Mouse (Mus musculus): ENCODE measurements around the gene Inppl1. TPM values are rescaled to one million over a fixed set of nuclear protein-coding genes. Genes with fewer than 3 reads are reported as not detected.

Inppl1 gene
- polyA plus RNA-seq, 1 experiment: 241 TPM

DNA sequence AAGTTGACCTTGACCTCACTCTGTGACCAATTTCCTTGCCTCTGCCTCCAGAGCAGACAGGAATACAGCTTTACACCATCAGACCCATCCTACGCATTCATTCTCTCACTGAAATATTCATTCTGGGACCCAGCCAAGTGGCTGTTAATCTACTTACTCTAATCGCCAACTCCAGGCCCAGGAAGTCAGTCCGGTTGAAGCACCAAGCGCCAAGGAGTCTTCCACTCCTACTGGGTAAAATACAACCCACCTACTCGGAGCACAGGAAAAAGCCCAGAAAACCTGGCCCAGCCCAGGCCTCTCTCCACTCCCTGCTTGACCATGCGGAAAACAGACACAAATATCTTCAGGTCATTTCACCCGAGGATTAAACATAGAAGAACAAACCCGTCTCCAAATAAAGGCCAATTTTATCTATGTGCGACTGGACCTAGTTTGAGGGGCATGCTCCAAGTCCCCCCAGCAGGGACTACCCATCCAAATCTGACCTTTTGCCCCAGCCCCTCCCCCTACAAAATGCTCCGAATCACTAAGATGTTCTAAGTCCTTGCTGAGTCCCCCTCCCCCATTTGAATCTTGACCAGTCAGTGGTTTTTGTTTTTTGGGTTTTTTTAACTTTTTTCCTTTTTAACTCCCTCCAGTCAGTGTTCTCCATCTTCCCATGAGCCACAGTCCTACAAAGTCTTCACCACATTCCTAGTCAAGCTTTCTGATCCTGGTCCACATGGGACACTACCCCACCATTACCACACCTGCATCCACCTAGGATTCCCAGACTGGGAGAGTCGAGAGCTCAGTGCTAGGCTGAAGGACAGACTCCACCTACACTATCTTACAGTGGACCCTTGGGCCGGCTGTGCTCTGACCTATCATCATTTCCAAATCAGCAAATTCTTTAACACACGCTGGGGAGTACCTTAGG lies 30.5 kb upstream of the Inppl1 start:
- Histone ChIP-seq H3K79me2 (ENCODE audit: control insufficient read depth, insufficient read depth) (no peaks in the 10 kb centered on the region), H3K4me2 (ENCODE audit: low read depth) (no peak overlapping the region), H3K27me3 (ENCODE audit: control insufficient read depth, insufficient read depth, insufficient read length) (no peaks in the 10 kb centered on the region), H3K4me3 (no peak overlapping the region), H3K36me3 (ENCODE audit: control insufficient read depth, insufficient read depth) (no peaks in the 10 kb centered on the region), H3ac (ENCODE audit: control insufficient read depth, insufficient read length) (no peak overlapping the region)
- TF ChIP-seq MAX (IDR thresholded peaks at IDR 0.05; ENCODE audit: low read depth): no peak
- no peak for TF ChIP-seq TCF3 (IDR thresholded peaks at IDR 0.05; ENCODE audit: insufficient read length, low read depth)
- TF ChIP-seq USF1 (IDR thresholded peaks at IDR 0.05; ENCODE audit: low read depth): no peak
- no peak for TF ChIP-seq TCF12 (IDR thresholded peaks at IDR 0.05; ENCODE audit: insufficient read depth, poor library complexity, severe bottlenecking)
- no peak for TF ChIP-seq POLR2A (IDR thresholded peaks at IDR 0.05; ENCODE audit: insufficient read length, low read depth)
- TF ChIP-seq E2F4 (IDR thresholded peaks at IDR 0.05; ENCODE audit: insufficient read depth): no peak
- no peak for TF ChIP-seq REST (IDR thresholded peaks at IDR 0.05; ENCODE audit: insufficient read depth, insufficient read length)
- no peak for TF ChIP-seq MYOG (IDR thresholded peaks at IDR 0.05; ENCODE audit: control insufficient read depth in 1 of 3, insufficient read depth in 1 of 3, insufficient read length in 2 of 3, low read depth in 2 of 3)
- no peak for TF ChIP-seq SRF (IDR thresholded peaks at IDR 0.05; ENCODE audit: control insufficient read depth, insufficient read length, low read depth)
- no peak for TF ChIP-seq CEBPB (IDR thresholded peaks at IDR 0.05; ENCODE audit: insufficient read depth, poor library complexity, severe bottlenecking)
- no peak for TF ChIP-seq POLR2AphosphoS2 (IDR thresholded peaks at IDR 0.05; ENCODE audit: insufficient read length, low read depth)
- TF ChIP-seq MYOD1 (IDR thresholded peaks at IDR 0.05; ENCODE audit: control insufficient read depth in 1 of 3, insufficient read length in 2 of 3, low read depth in 2 of 3): no peak

DNA sequence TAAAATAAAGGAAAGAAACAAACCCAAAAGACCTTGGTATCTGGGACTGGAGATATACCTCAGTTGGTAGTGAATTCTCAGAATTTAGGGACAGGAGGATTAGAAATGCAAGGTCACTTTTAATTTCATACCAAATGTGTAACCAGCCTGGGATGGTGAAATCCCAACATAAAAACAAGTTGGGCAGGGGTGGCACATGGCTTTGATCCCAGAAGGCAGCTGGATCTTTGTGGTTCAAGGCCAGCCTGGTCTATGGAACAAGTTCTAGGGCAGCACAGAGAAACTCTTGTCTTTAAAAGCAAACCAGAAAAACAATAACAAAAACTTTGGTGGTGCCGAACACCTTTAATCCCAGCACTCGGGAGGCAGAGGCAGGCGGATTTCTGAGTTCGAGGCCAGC lies 29.5 kb upstream of the Inppl1 start:
- TF ChIP-seq MYOG (IDR thresholded peaks at IDR 0.05; ENCODE audit: control insufficient read depth in 1 of 3, insufficient read depth in 1 of 3, insufficient read length in 2 of 3, low read depth in 2 of 3): no peak
- TF ChIP-seq POLR2AphosphoS2 (IDR thresholded peaks at IDR 0.05; ENCODE audit: insufficient read length, low read depth): no peak
- no peak for TF ChIP-seq E2F4 (IDR thresholded peaks at IDR 0.05; ENCODE audit: insufficient read depth)
- TF ChIP-seq MYOD1 (IDR thresholded peaks at IDR 0.05; ENCODE audit: control insufficient read depth in 1 of 3, insufficient read length in 2 of 3, low read depth in 2 of 3): no peak
- no peak for TF ChIP-seq REST (IDR thresholded peaks at IDR 0.05; ENCODE audit: insufficient read depth, insufficient read length)
- TF ChIP-seq CEBPB (IDR thresholded peaks at IDR 0.05; ENCODE audit: insufficient read depth, poor library complexity, severe bottlenecking): no peak
- no peak for TF ChIP-seq MAX (IDR thresholded peaks at IDR 0.05; ENCODE audit: low read depth)
- TF ChIP-seq USF1 (IDR thresholded peaks at IDR 0.05; ENCODE audit: low read depth): no peak
- TF ChIP-seq TCF3 (IDR thresholded peaks at IDR 0.05; ENCODE audit: insufficient read length, low read depth): no peak
- no peak for TF ChIP-seq TCF12 (IDR thresholded peaks at IDR 0.05; ENCODE audit: insufficient read depth, poor library complexity, severe bottlenecking)
- TF ChIP-seq POLR2A (IDR thresholded peaks at IDR 0.05; ENCODE audit: insufficient read length, low read depth): no peak
- TF ChIP-seq SRF (IDR thresholded peaks at IDR 0.05; ENCODE audit: control insufficient read depth, insufficient read length, low read depth): no peak
- H3K4me2 ChIP-seq (ENCODE audit: low read depth): no peak overlapping the region
- no peak overlapping the region for H3K4me3 ChIP-seq
- no peak overlapping the region for H3ac ChIP-seq (ENCODE audit: control insufficient read depth, insufficient read length)
- H3K79me2 ChIP-seq (ENCODE audit: control insufficient read depth, insufficient read depth): no peaks in the 10 kb centered on the region
- no peaks in the 10 kb centered on the region for H3K27me3 ChIP-seq (ENCODE audit: control insufficient read depth, insufficient read depth, insufficient read length)
- H3K36me3 ChIP-seq (ENCODE audit: control insufficient read depth, insufficient read depth): no peaks in the 10 kb centered on the region

DNA sequence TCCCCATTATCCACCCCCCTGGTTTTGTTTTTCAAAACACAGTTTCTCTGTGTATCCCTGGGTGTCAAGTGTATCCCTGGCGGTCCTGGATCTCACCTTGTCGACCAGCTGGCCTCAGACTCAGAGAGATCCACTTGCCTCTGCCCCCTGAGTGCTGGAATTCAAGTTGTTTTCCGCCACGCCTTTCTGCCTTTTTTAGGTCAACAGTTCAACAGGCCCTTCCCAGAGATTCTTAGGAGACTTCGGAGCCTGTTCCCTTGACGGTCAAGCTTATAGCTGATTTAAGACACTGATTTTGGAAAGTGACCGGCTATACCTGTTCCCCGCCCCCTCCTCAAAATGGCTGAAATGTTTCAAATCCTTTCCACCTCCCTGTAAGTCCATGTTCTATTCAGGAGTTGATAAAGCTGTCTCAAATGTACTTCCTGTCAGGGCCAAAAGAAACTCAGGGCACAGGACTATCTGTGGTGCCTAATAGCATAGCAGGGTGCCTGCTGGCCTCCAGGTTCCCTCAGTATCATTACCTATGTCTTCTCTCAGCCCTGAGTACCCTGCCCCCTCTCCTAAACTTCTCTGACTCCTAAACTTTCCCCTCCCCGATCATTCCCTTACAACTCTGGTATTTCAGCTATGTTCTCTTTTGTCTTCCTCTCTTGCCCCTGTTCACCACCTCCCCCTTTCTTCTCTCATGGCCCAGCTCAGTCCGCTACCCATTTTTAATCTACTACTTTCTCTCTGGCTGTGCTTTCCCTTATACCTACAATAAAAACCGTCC lies 28.6 kb upstream of the Inppl1 start:
- H3K27me3 ChIP-seq (ENCODE audit: control insufficient read depth, insufficient read depth, insufficient read length): no peaks in the 10 kb centered on the region
- no peak overlapping the region for H3ac ChIP-seq (ENCODE audit: control insufficient read depth, insufficient read length)
- H3K4me3 ChIP-seq: no peak overlapping the region
- TF ChIP-seq TCF12 (IDR thresholded peaks at IDR 0.05; ENCODE audit: insufficient read depth, poor library complexity, severe bottlenecking) (no peak), MYOD1 (IDR thresholded peaks at IDR 0.05; ENCODE audit: control insufficient read depth in 1 of 3, insufficient read length in 2 of 3, low read depth in 2 of 3) (no peak)
- H3K79me2 ChIP-seq (ENCODE audit: control insufficient read depth, insufficient read depth): no peaks in the 10 kb centered on the region
- no peaks in the 10 kb centered on the region for H3K36me3 ChIP-seq (ENCODE audit: control insufficient read depth, insufficient read depth)
- no peak overlapping the region for H3K4me2 ChIP-seq (ENCODE audit: low read depth)

DNA sequence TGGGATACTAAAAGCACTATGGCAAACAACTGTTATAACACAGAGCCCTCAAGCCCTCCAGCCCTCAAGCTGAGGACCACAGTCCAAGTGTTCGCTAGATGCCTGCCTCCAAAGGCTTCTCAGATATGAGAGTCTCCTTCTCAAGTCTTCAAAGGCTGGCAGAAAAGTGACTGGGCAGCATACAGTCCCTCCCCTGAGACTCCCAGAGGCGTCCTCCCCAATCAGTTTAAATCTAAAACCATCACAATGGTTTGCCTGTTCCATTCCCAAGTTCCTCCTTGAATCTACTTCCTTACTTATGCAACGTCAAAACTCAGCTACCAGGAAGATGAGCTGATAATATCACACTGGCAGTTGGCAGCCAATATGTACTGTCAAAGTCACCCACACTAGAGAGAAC lies 25.4 kb upstream of the Inppl1 start, which contains the start of gene Anapc15:
Gene Anapc15, plus strand, starts transcription at position 301 of the 400 bp plus-strand sequence.
- H3K4me3 ChIP-seq: no peak within 1 kb of the TSS
- H3K79me2 ChIP-seq (ENCODE audit: control insufficient read depth, insufficient read depth): no peaks in the 10 kb centered on the region
- H3K36me3 ChIP-seq (ENCODE audit: control insufficient read depth, insufficient read depth): no peaks in the 10 kb centered on the region
- no peaks in the 10 kb centered on the region for H3K27me3 ChIP-seq (ENCODE audit: control insufficient read depth, insufficient read depth, insufficient read length)
- no peak within 1 kb of the TSS for H3ac ChIP-seq (ENCODE audit: control insufficient read depth, insufficient read length)
- TF ChIP-seq E2F4 (IDR thresholded peaks at IDR 0.05; ENCODE audit: insufficient read depth): no peak
- no peak for TF ChIP-seq SRF (IDR thresholded peaks at IDR 0.05; ENCODE audit: control insufficient read depth, insufficient read length, low read depth)
- TF ChIP-seq USF1 (IDR thresholded peaks at IDR 0.05; ENCODE audit: low read depth): no peak
- no peak for TF ChIP-seq REST (IDR thresholded peaks at IDR 0.05; ENCODE audit: insufficient read depth, insufficient read length)
- TF ChIP-seq MYOG (IDR thresholded peaks at IDR 0.05; ENCODE audit: control insufficient read depth in 1 of 3, insufficient read depth in 1 of 3, insufficient read length in 2 of 3, low read depth in 2 of 3): no peak
- TF ChIP-seq MAX (IDR thresholded peaks at IDR 0.05; ENCODE audit: low read depth): no peak
- TF ChIP-seq POLR2A (IDR thresholded peaks at IDR 0.05; ENCODE audit: insufficient read length, low read depth): no peak
- no peak for TF ChIP-seq POLR2AphosphoS2 (IDR thresholded peaks at IDR 0.05; ENCODE audit: insufficient read length, low read depth)
- TF ChIP-seq TCF12 (IDR thresholded peaks at IDR 0.05; ENCODE audit: insufficient read depth, poor library complexity, severe bottlenecking): no peak
- TF ChIP-seq TCF3 (IDR thresholded peaks at IDR 0.05; ENCODE audit: insufficient read length, low read depth): no peak
- no peak for TF ChIP-seq MYOD1 (IDR thresholded peaks at IDR 0.05; ENCODE audit: control insufficient read depth in 1 of 3, insufficient read length in 2 of 3, low read depth in 2 of 3)
- no peak for TF ChIP-seq CEBPB (IDR thresholded peaks at IDR 0.05; ENCODE audit: insufficient read depth, poor library complexity, severe bottlenecking)
- no peak within 1 kb of the TSS for H3K4me2 ChIP-seq (ENCODE audit: low read depth)

Measured in myocyte (in vitro differentiated cells).